Mouse (Mus musculus): Measurements from ENCODE around the gene Por. TPM values are rescaled to one million over a fixed set of nuclear protein-coding genes. Genes with fewer than 3 reads are reported as not detected.

Por gene
- total RNA-seq, 1 experiment: 125 TPM

DNA sequence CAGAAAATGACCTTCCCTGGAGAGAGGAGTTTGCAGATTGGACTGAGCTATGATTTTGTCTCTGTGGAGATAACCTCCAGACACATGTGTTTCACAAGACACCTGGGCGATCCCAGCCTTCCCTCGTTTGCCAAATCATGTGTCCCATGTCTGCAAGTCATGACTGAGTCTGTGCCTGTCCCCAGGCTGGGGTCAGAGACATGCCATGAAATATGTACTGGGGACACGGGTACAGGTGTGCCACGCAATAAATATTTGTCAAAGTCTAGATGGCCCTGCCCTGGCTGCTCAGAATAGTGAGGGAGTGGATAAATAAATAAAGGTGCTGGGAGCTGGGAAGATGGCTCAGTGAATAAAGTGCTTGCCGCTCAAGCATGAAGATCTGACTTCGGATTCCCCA, 23.8 kb upstream of the Por start:
- H3K4me1 ChIP-seq (ENCODE audit: control insufficient read depth in 2 of 2, insufficient read depth in 2 of 2, low read length in 2 of 2, poor library complexity in 1 of 2): peaks cover 16 to 27% of the 10 kb centered on the region in 2 experiments
- no peak for TF ChIP-seq ZNF384 (IDR thresholded peaks at IDR 0.05; ENCODE audit: low read depth, low read length)
- no peak for TF ChIP-seq HCFC1 (IDR thresholded peaks at IDR 0.05; ENCODE audit: borderline replicate concordance, insufficient read depth, low read length)
- TF ChIP-seq ZC3H11A (IDR thresholded peaks at IDR 0.05; ENCODE audit: borderline replicate concordance, low read depth, low read length): no peak
- no peak for TF ChIP-seq CHD2 (IDR thresholded peaks at IDR 0.05; ENCODE audit: low read depth, low read length)
- no peak for TF ChIP-seq MAFK (IDR thresholded peaks at IDR 0.05; ENCODE audit: insufficient read depth, low read depth, low read length)
- in situ Hi-C loops (cut with MboI; ENCODE audit: low sequenced_read_pairs in 2 of 2, unreplicated experiment in 2 of 2): no loop called here
- H3K27ac ChIP-seq (ENCODE audit: insufficient read depth, low read depth, low read length, poor library complexity, severe bottlenecking): no peak overlapping the region; the same call in 1 of the 2 replicates
- H3K4me3 ChIP-seq (ENCODE audit: insufficient read depth in 1 of 2, low read depth in 1 of 2, low read length in 2 of 2, poor library complexity in 1 of 2, severe bottlenecking in 1 of 2): no peak overlapping the region
- H3K36me3 ChIP-seq (ENCODE audit: control insufficient read depth, insufficient read depth, low read length, poor library complexity, severe bottlenecking): peaks cover 4% of the 10 kb centered on the region; the same call in 1 of the 2 replicates
- DNase-seq (ENCODE audit: low read depth, low spot score): no peak
- no peak overlapping the region for H3K9ac ChIP-seq (ENCODE audit: insufficient read depth, low read depth, low read length, poor library complexity, severe bottlenecking)
- H3K9me3 ChIP-seq (ENCODE audit: control insufficient read depth, insufficient read depth, low read depth, low read length): no peaks in the 10 kb centered on the region

DNA sequence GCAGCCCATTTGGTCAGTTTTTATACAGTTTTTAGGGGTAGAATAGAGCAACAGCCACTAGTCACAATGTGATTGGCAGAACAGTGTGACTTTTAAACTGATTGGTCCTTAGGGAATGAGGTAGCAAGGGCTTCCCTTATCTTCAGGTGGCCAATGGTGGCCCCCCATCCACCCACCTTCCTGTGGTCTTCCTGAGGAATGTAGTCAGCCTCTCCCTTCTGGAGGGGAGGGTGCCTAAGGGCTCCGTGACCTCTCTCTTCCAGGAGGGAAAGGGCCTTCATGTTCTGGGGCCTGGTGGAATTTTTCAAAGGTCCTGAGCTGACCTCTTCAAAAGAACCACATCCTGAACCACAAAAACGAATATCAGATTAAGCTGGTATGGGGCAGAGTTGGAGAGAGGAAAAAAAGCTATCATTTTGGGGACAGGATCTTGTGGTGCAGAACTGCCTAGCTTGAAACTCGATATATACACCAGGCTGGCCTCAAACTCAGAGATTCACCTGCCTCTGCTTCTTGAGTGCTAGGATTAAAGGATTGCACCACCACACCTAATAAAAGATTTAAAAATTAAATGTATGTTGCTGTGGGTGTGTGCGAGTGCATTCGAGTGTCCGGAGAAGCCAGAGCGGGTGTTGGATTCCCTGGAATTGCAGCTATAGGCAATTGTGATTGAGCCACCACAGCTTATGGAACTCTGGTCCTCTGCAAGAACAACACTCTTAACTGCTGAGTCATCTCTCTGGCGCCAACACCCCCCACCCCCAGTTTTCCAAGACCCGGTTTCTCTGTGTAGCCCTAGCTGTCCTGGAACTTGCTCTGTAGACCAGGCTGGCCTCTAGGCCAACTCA, 21.1 kb upstream of the Por start:
- no peak for TF ChIP-seq ZC3H11A (IDR thresholded peaks at IDR 0.05; ENCODE audit: borderline replicate concordance, low read depth, low read length)
- TF ChIP-seq CHD2 (IDR thresholded peaks at IDR 0.05; ENCODE audit: low read depth, low read length): no peak
- TF ChIP-seq HCFC1 (IDR thresholded peaks at IDR 0.05; ENCODE audit: borderline replicate concordance, insufficient read depth, low read length): no peak
- TF ChIP-seq ZNF384 (IDR thresholded peaks at IDR 0.05; ENCODE audit: low read depth, low read length): no peak
- TF ChIP-seq MAFK (IDR thresholded peaks at IDR 0.05; ENCODE audit: insufficient read depth, low read depth, low read length): peak; percentile 87
- no peak overlapping the region; the same call in 1 of the 2 replicates for H3K9ac ChIP-seq (ENCODE audit: insufficient read depth, low read depth, low read length, poor library complexity, severe bottlenecking)
- in situ Hi-C loops (cut with MboI; ENCODE audit: low sequenced_read_pairs in 2 of 2, unreplicated experiment in 2 of 2): no loop called here

DNA sequence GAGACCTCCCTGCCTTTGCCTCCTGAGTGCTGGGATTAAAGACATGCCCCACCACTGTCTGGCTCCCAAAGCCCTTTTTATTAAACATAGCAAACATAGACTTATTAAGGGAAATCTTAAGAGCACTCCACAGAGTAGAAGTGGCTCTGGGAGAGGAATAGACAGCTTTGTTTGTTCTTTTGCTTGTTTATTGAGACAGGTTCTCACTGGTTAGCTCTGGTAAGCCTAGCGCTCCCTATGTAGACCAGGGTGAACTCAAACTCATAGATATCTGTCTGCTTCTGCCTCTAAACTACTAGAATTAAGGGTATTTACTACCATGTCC, 20.6 kb upstream of the Por start:
- no peak for TF ChIP-seq CHD2 (IDR thresholded peaks at IDR 0.05; ENCODE audit: low read depth, low read length)
- TF ChIP-seq ZNF384 (IDR thresholded peaks at IDR 0.05; ENCODE audit: low read depth, low read length): no peak
- TF ChIP-seq MAFK (IDR thresholded peaks at IDR 0.05; ENCODE audit: insufficient read depth, low read depth, low read length): no peak
- TF ChIP-seq ZC3H11A (IDR thresholded peaks at IDR 0.05; ENCODE audit: borderline replicate concordance, low read depth, low read length): no peak
- TF ChIP-seq HCFC1 (IDR thresholded peaks at IDR 0.05; ENCODE audit: borderline replicate concordance, insufficient read depth, low read length): no peak
- Histone ChIP-seq H3K4me3 (ENCODE audit: insufficient read depth in 1 of 2, low read depth in 1 of 2, low read length in 2 of 2, poor library complexity in 1 of 2, severe bottlenecking in 1 of 2) (no peak overlapping the region), H3K27ac (ENCODE audit: insufficient read depth, low read depth, low read length, poor library complexity, severe bottlenecking) (no peak overlapping the region), H3K4me1 (ENCODE audit: control insufficient read depth in 2 of 2, insufficient read depth in 2 of 2, low read length in 2 of 2, poor library complexity in 1 of 2) (peaks cover 3 to 27% of the 10 kb centered on the region in 2 experiments), H3K36me3 (ENCODE audit: control insufficient read depth, insufficient read depth, low read length, poor library complexity, severe bottlenecking) (no peaks in the 10 kb centered on the region), H3K9ac (ENCODE audit: insufficient read depth, low read depth, low read length, poor library complexity, severe bottlenecking) (no peak overlapping the region; the same call in 1 of the 2 replicates), H3K9me3 (ENCODE audit: control insufficient read depth, insufficient read depth, low read depth, low read length) (no peaks in the 10 kb centered on the region)
- in situ Hi-C loops (cut with MboI; ENCODE audit: low sequenced_read_pairs in 2 of 2, unreplicated experiment in 2 of 2): no loop called here
- no peak for DNase-seq (ENCODE audit: low read depth, low spot score)

More for the DNA sequence above, 21.1 kb upstream of the Por start:
- no peak overlapping the region for H3K4me3 ChIP-seq (ENCODE audit: insufficient read depth in 1 of 2, low read depth in 1 of 2, low read length in 2 of 2, poor library complexity in 1 of 2, severe bottlenecking in 1 of 2)
- DNase-seq (ENCODE audit: low read depth, low spot score): no peak
- no peaks in the 10 kb centered on the region for H3K9me3 ChIP-seq (ENCODE audit: control insufficient read depth, insufficient read depth, low read depth, low read length)
- H3K27ac ChIP-seq (ENCODE audit: insufficient read depth, low read depth, low read length, poor library complexity, severe bottlenecking): peak overlapping the region; percentile 40
- no peaks in the 10 kb centered on the region for H3K36me3 ChIP-seq (ENCODE audit: control insufficient read depth, insufficient read depth, low read length, poor library complexity, severe bottlenecking)
- peaks cover 3 to 31% of the 10 kb centered on the region in 2 experiments for H3K4me1 ChIP-seq (ENCODE audit: control insufficient read depth in 2 of 2, insufficient read depth in 2 of 2, low read length in 2 of 2, poor library complexity in 1 of 2)

DNA sequence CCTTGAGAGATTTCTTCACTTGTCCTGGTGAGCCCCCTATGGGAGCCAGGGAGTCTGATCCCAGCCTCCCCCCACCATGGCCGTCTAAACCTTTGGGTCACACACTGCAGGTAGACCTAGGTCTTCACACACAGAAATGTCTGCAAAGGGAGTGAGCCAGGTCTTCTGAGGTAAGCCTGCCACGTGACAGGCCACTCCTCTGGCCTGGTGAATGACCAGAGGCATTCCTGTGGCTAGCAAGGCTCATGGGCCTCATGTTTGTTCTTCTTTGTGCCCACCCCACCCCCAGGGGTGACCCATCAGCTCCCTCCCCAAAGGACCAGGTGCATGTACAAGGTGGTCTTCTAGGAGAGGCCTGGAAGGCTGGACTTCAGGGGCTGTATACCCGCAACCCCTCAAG, 18.3 kb upstream of the Por start:
- TF ChIP-seq ZC3H11A (IDR thresholded peaks at IDR 0.05; ENCODE audit: borderline replicate concordance, low read depth, low read length): no peak
- TF ChIP-seq MAFK (IDR thresholded peaks at IDR 0.05; ENCODE audit: insufficient read depth, low read depth, low read length): no peak
- TF ChIP-seq HCFC1 (IDR thresholded peaks at IDR 0.05; ENCODE audit: borderline replicate concordance, insufficient read depth, low read length): no peak
- TF ChIP-seq ZNF384 (IDR thresholded peaks at IDR 0.05; ENCODE audit: low read depth, low read length): no peak
- no peak for TF ChIP-seq CHD2 (IDR thresholded peaks at IDR 0.05; ENCODE audit: low read depth, low read length)
- H3K9me3 ChIP-seq (ENCODE audit: control insufficient read depth, insufficient read depth, low read depth, low read length): no peaks in the 10 kb centered on the region
- in situ Hi-C loops (cut with MboI; ENCODE audit: low sequenced_read_pairs in 2 of 2, unreplicated experiment in 2 of 2): no loop called here
- no peak for DNase-seq (ENCODE audit: low read depth, low spot score)
- H3K4me3 ChIP-seq (ENCODE audit: insufficient read depth in 1 of 2, low read depth in 1 of 2, low read length in 2 of 2, poor library complexity in 1 of 2, severe bottlenecking in 1 of 2): no peak overlapping the region
- H3K27ac ChIP-seq (ENCODE audit: insufficient read depth, low read depth, low read length, poor library complexity, severe bottlenecking): no peak overlapping the region
- H3K9ac ChIP-seq (ENCODE audit: insufficient read depth, low read depth, low read length, poor library complexity, severe bottlenecking): no peak overlapping the region
- H3K36me3 ChIP-seq (ENCODE audit: control insufficient read depth, insufficient read depth, low read length, poor library complexity, severe bottlenecking): no peaks in the 10 kb centered on the region
- peaks cover 9 to 27% of the 10 kb centered on the region in 2 experiments for H3K4me1 ChIP-seq (ENCODE audit: control insufficient read depth in 2 of 2, insufficient read depth in 2 of 2, low read length in 2 of 2, poor library complexity in 1 of 2)
